In genomic region chr4:122835530-122836402, GRCm38 (mm10) we compare ENCODE assay signal across 8 mouse cellular contexts. TPM values are rescaled to one million over a fixed set of nuclear protein-coding genes. Genes with fewer than 3 reads are reported as not detected.
A peak's percentile ranks its signal among the peaks of the same experiment; 100 is the strongest.
DNase-seq lines count a peak whose midpoint lies in the region; ATAC-seq and TF ChIP-seq lines count a peak whose summit lies in the region.

TSS of gene Ppt1 (plus strand) at chr4:122836242.

- H3K4me1 ChIP-seq in hindbrain, postnatal 0 days (ENCODE audit: insufficient read depth, low read length), result peaks cover 10% of the 10 kb centered on the region; the same call in 1 of the 2 replicates

- peak within 1 kb of the TSS; percentile 91 for H3K9ac ChIP-seq in hindbrain, postnatal 0 days (replicated peaks; ENCODE audit: low read length)

- no peaks in the 10 kb centered on the region for H3K27me3 ChIP-seq in hindbrain, postnatal 0 days (ENCODE audit: insufficient read depth, low read length)

- peak; percentile 41; the same call in 1 of the 2 replicates for TF ChIP-seq CTCF in gastrocnemius, adult 2 months (IDR thresholded peaks at IDR 0.05)
- TF ChIP-seq CTCF in hindbrain, postnatal 0 days (IDR thresholded peaks at IDR 0.05; ENCODE audit: low read depth), result peak; percentile 51
- TF ChIP-seq CTCF in left cerebral cortex, adult 2 months (IDR thresholded peaks at IDR 0.05), result peak; percentile 36

- peak within 1 kb of the TSS; percentile 78 for H3K27ac ChIP-seq in gastrocnemius, adult 2 months
- H3K27ac ChIP-seq in hindbrain, postnatal 0 days, result peak within 1 kb of the TSS; percentile 87
- H3K27ac ChIP-seq in left cerebral cortex, adult 2 months, result peak within 1 kb of the TSS; percentile 94

- H3K36me3 ChIP-seq in hindbrain, postnatal 0 days (ENCODE audit: insufficient read depth, low read length), result no peaks in the 10 kb centered on the region

- no peaks in the 10 kb centered on the region for H3K9me3 ChIP-seq in hindbrain, postnatal 0 days (ENCODE audit: low read length)

- peak; percentile 59 for DNase-seq in WW6 (ENCODE audit: low read depth, low spot score)
- DNase-seq in cerebellum, postnatal 4 days (ENCODE audit: low spot score in 2 of 2), result peak; percentile 83 to 89
- DNase-seq in gastrocnemius, adult 2 months, result peak; percentile 88
- DNase-seq in hindbrain, postnatal 0 days (ENCODE audit: low spot score), result peak; percentile 97
- peak; percentile 92 to 93 for DNase-seq in left cerebral cortex, adult 2 months (ENCODE audit: extremely low spot score in 1 of 2, low spot score in 2 of 2)
- DNase-seq in right cerebral cortex, adult 2 months (ENCODE audit: low spot score in 2 of 2), result peak; percentile 92 to 96
- DNase-seq in urinary bladder, postnatal 14 days (ENCODE audit: low spot score), result peak; percentile 84

- H3K4me3 ChIP-seq in gastrocnemius, adult 2 months, result peak within 1 kb of the TSS; percentile 95
- H3K4me3 ChIP-seq in hindbrain, postnatal 0 days (ENCODE audit: low read length), result peak within 1 kb of the TSS; percentile 81
- peak within 1 kb of the TSS; percentile 92 for H3K4me3 ChIP-seq in left cerebral cortex, adult 2 months

- 2% methylated on average over 31 of the region's 31 CpGs for WGBS in hindbrain, postnatal 0 days

- peak; percentile 93 for ATAC-seq in hindbrain, postnatal 0 days
- peak; percentile 90 for ATAC-seq in megakaryocyte, adult 5-6 weeks (ENCODE audit: poor library complexity, severe bottlenecking)

- intact Hi-C loops in gastrocnemius, adult 2 months (cut with DNase I), result no loop called here
- intact Hi-C loops in left cerebral cortex, adult 2 months (cut with DNase I), result loop anchor here (1.0 to 5.0 kb wide), 2 partner anchors 50 to 1593 kb away; no protein-coding TSS in a partner anchor

- peak within 1 kb of the TSS; percentile 68 for H3K4me2 ChIP-seq in hindbrain, postnatal 0 days (ENCODE audit: low read depth, low read length)

RNA-seq across cellular contexts. Expression of gene Ppt1, which starts in this region (rescaled TPM):
- 10 to 100 TPM in 1 of 2 experiments, 1 to 10 TPM in 1; 9.1 to 13.6 TPM for total RNA-seq in gastrocnemius, adult 2 months (2021)
- 29.0 and 36.4 TPM in 2 replicates for total RNA-seq in hindbrain, postnatal 0 days (2014; rRNA removed)
- polyA plus RNA-seq in hindbrain, postnatal 0 days (2015; fragmentation: Nextera tagmentation; extraction: Ambion mirVana), result 88.5 and 89.7 TPM in 2 replicates
- 10 to 100 TPM; 97.2 to 97.7 TPM for total RNA-seq in left cerebral cortex, adult 2 months (2021)
- 125 and 133 TPM in 2 replicates for total RNA-seq in megakaryocyte, adult 5-6 weeks (2015)
- 95.0 and 101 TPM in 2 replicates for total RNA-seq in megakaryocyte, adult 5-6 weeks (2017)

Comparison
In these comparisons a context has a peak if more than half of its experiments do, and no peak if none do; other contexts are left out.
1. Peak in every context shown above with its lines: DNase-seq, ATAC-seq, H3K4me3 ChIP-seq and H3K27ac ChIP-seq.